Comparison of ENCODE assay signal across 8 mouse cellular contexts in genomic region chr13:100594041-100594792, GRCm38 (mm10). TPM values are rescaled to one million over a fixed set of nuclear protein-coding genes. Genes with fewer than 3 reads are reported as not detected.
DNase-seq lines count a peak whose midpoint lies in the region; ATAC-seq lines count a peak whose summit lies in the region.

No protein-coding gene starts in this region.

- H3K36me3 ChIP-seq in hindbrain, embryonic 10.5 days: no peaks in the 10 kb centered on the region
- H3K36me3 ChIP-seq in midbrain, embryonic 12.5 days: no peaks in the 10 kb centered on the region

- DNase-seq in frontal cortex, postnatal 14 days (ENCODE audit: low spot score in 2 of 2): peak; percentile 19 to 21
- no peak for DNase-seq in frontal cortex, postnatal 25 days (ENCODE audit: low spot score in 2 of 2)
- peak; percentile 79 for DNase-seq in T-cell, adult 2 months (ENCODE audit: low spot score)
- no peak for DNase-seq in hindbrain, embryonic 10.5 days (ENCODE audit: low spot score)
- peak; percentile 74 for DNase-seq in layer of hippocampus, adult 9-11 months
- peak; percentile 51 for DNase-seq in thymus, postnatal 25 days

- H3K9ac ChIP-seq in midbrain, embryonic 12.5 days (replicated peaks): no peak overlapping the region

- H3K9me3 ChIP-seq in hindbrain, embryonic 10.5 days: no peaks in the 10 kb centered on the region
- no peaks in the 10 kb centered on the region for H3K9me3 ChIP-seq in midbrain, embryonic 12.5 days

- no peak overlapping the region for H3K27ac ChIP-seq in hindbrain, embryonic 10.5 days
- H3K27ac ChIP-seq in midbrain, embryonic 12.5 days (replicated peaks): 0 out of 2 replicates have a peak overlapping the region, but pooled peaks have one; percentile 52

- WGBS in hindbrain, embryonic 10.5 days: 60% methylated on average over 12 of the region's 17 CpGs
- 60% methylated on average over 13 of the region's 17 CpGs for WGBS in midbrain, embryonic 12.5 days

- peak overlapping the region; percentile 19; the same call in 1 of the 2 replicates for H3K4me2 ChIP-seq in midbrain, embryonic 12.5 days (replicated peaks)

- H3K4me1 ChIP-seq in hindbrain, embryonic 10.5 days (replicated peaks): peaks cover 5% of the 10 kb centered on the region; the same call in 1 of the 2 replicates
- no peaks in the 10 kb centered on the region for H3K4me1 ChIP-seq in midbrain, embryonic 12.5 days

- H3K4me3 ChIP-seq in hindbrain, embryonic 10.5 days: peak overlapping the region; percentile 2; the same call in 1 of the 2 replicates
- no peak overlapping the region for H3K4me3 ChIP-seq in midbrain, embryonic 12.5 days

- no peaks in the 10 kb centered on the region for H3K27me3 ChIP-seq in hindbrain, embryonic 10.5 days (ENCODE audit: insufficient read depth, poor library complexity, severe bottlenecking)
- no peaks in the 10 kb centered on the region for H3K27me3 ChIP-seq in midbrain, embryonic 12.5 days

- peak; percentile 94 for ATAC-seq in erythroblast, adult 5-6 weeks (replicated peaks; ENCODE audit: low FRiP score, poor library complexity, severe bottlenecking)
- 0 out of 2 replicates have a peak, but pooled peaks have one; percentile 30 for ATAC-seq in midbrain, embryonic 12.5 days (ENCODE audit: low FRiP score, low read depth)

RNA-seq across cellular contexts. Expression of gene Marveld2, which starts 22.6 kb away (rescaled TPM):
- total RNA-seq in erythroblast, adult 5-6 weeks (2015; ENCODE audit: low replicate concordance): 0.63 TPM in 1 of 2 replicates, not detected in the other
- 0.26 TPM in 1 of 2 replicates, not detected in the other for total RNA-seq in erythroblast, adult 5-6 weeks (2017; ENCODE audit: low replicate concordance)
- 2.8 and 4.6 TPM in 2 replicates for polyA plus RNA-seq in hindbrain, embryonic 10.5 days (2016; fragmentation: Nextera tagmentation; extraction: Ambion mirVana)
- polyA plus RNA-seq in midbrain, embryonic 12.5 days (2016; fragmentation: Nextera tagmentation; extraction: Ambion mirVana): 1.9 and 2.0 TPM in 2 replicates

RNA-seq across cellular contexts. Expression of gene Ocln, which starts 41.7 kb away (rescaled TPM):
- not detected in 2 replicates for total RNA-seq in erythroblast, adult 5-6 weeks (2015; ENCODE audit: low replicate concordance)
- total RNA-seq in erythroblast, adult 5-6 weeks (2017; ENCODE audit: low replicate concordance): 1.4 TPM in 1 of 2 replicates, not detected in the other
- 4.4 TPM in 2 replicates for polyA plus RNA-seq in hindbrain, embryonic 10.5 days (2016; fragmentation: Nextera tagmentation; extraction: Ambion mirVana)
- 2.9 and 3.3 TPM in 2 replicates for polyA plus RNA-seq in midbrain, embryonic 12.5 days (2016; fragmentation: Nextera tagmentation; extraction: Ambion mirVana)

RNA-seq across cellular contexts. Expression of gene Ak6, which starts 56.6 kb away (rescaled TPM):
- total RNA-seq in erythroblast, adult 5-6 weeks (2015; ENCODE audit: low replicate concordance): 84.9 and 114 TPM in 2 replicates
- total RNA-seq in erythroblast, adult 5-6 weeks (2017; ENCODE audit: low replicate concordance): 38.1 and 53.0 TPM in 2 replicates
- 336 and 348 TPM in 2 replicates for polyA plus RNA-seq in hindbrain, embryonic 10.5 days (2016; fragmentation: Nextera tagmentation; extraction: Ambion mirVana)
- 292 and 301 TPM in 2 replicates for polyA plus RNA-seq in midbrain, embryonic 12.5 days (2016; fragmentation: Nextera tagmentation; extraction: Ambion mirVana)

RNA-seq across cellular contexts. Expression of gene Rad17, which starts 56.6 kb away (rescaled TPM):
- total RNA-seq in erythroblast, adult 5-6 weeks (2015; ENCODE audit: low replicate concordance): 10.7 and 19.2 TPM in 2 replicates
- 14.7 and 20.5 TPM in 2 replicates for total RNA-seq in erythroblast, adult 5-6 weeks (2017; ENCODE audit: low replicate concordance)
- 16.7 and 22.2 TPM in 2 replicates for polyA plus RNA-seq in hindbrain, embryonic 10.5 days (2016; fragmentation: Nextera tagmentation; extraction: Ambion mirVana)
- polyA plus RNA-seq in midbrain, embryonic 12.5 days (2016; fragmentation: Nextera tagmentation; extraction: Ambion mirVana): 22.5 and 23.7 TPM in 2 replicates

RNA-seq across cellular contexts. Expression of gene Taf9, which starts 57.2 kb away (rescaled TPM):
- total RNA-seq in erythroblast, adult 5-6 weeks (2015; ENCODE audit: low replicate concordance): 3.3 and 15.0 TPM in 2 replicates
- total RNA-seq in erythroblast, adult 5-6 weeks (2017; ENCODE audit: low replicate concordance): 2.2 and 16.3 TPM in 2 replicates
- polyA plus RNA-seq in hindbrain, embryonic 10.5 days (2016; fragmentation: Nextera tagmentation; extraction: Ambion mirVana): 20.8 and 30.2 TPM in 2 replicates
- 17.8 and 22.1 TPM in 2 replicates for polyA plus RNA-seq in midbrain, embryonic 12.5 days (2016; fragmentation: Nextera tagmentation; extraction: Ambion mirVana)

Comparison
In these comparisons a context has a peak if more than half of its experiments do, and no peak if none do; other contexts are left out.
1. DNase-seq: peak in frontal cortex, postnatal 14 days (2 of 2), T-cell, adult 2 months (single experiment), layer of hippocampus, adult 9-11 months (single experiment) and thymus, postnatal 25 days (single experiment); none in frontal cortex, postnatal 25 days (0 of 2) and hindbrain, embryonic 10.5 days (single experiment).